Mouse (Mus musculus) liver, embryonic 13.5 days (tissue): ENCODE measurements around the gene Lrrc43. TPM values are rescaled to one million over a fixed set of nuclear protein-coding genes. Genes with fewer than 3 reads are reported as not detected.

Experiments
- ATAC-seq: fragments of 200-750 bp; cut with Nextera tagmentation; 2 replicates; pipeline ENCODE4 v1.8.0; 2017; ENCODE audit warnings: low read depth, mild to moderate bottlenecking, moderate number of reproducible peaks, moderate library complexity
- DNase-seq: peaks from one replicate; pipeline ENCODE4 v3.0.0; 2022
- H3K27ac ChIP-seq: fragments of 300-500 bp; sonication (generic); 2 replicates; pipeline ENCODE4 v1.5.1; 2015; ENCODE audit warnings: moderate library complexity, mild to moderate bottlenecking, inconsistent platforms
- H3K27me3 ChIP-seq: fragments of 300-500 bp; sonication (generic); 2 replicates; pipeline ENCODE4 v1.6.1; 2015; ENCODE audit warnings: mild to moderate bottlenecking, inconsistent platforms
- H3K36me3 ChIP-seq: fragments of 300-500 bp; sonication (generic); 2 replicates; pipeline ENCODE4 v1.6.1; 2015; ENCODE audit warnings: mild to moderate bottlenecking, inconsistent platforms
- H3K4me1 ChIP-seq: fragments of 300-500 bp; sonication (generic); replicated peaks from 2 replicates; pipeline ENCODE4 v1.6.1; 2015; ENCODE audit warnings: inconsistent platforms
- H3K4me2 ChIP-seq: fragments of 300-500 bp; sonication (generic); 2 replicates; pipeline ENCODE4 v1.6.1; 2015; ENCODE audit warnings: inconsistent platforms, mild to moderate bottlenecking, moderate library complexity
- H3K4me3 ChIP-seq: fragments of 300-500 bp; sonication (generic); replicated peaks from 2 replicates; pipeline ENCODE4 v1.5.1; 2015; ENCODE audit warnings: mild to moderate bottlenecking, inconsistent platforms
- H3K9ac ChIP-seq: fragments of 300-500 bp; sonication (generic); 2 replicates; pipeline ENCODE4 v1.6.1; 2015; ENCODE audit warnings: mild to moderate bottlenecking, inconsistent platforms
- H3K9me3 ChIP-seq: fragments of 300-500 bp; sonication (generic); replicated peaks from 2 replicates; pipeline ENCODE4 v1.6.1; 2016; ENCODE audit warnings: inconsistent platforms
- WGBS: fragments of 180-500 bp; shearing (Covaris S2); methylation state at CpG from one replicate; pipeline ENCODE4 v1.1.7; 2015; ENCODE audit not compliant: insufficient replicate concordance; 5-methylcytosine and 5-hydroxymethylcytosine counted together
- polyA plus RNA-seq: library from polyadenylated mRNA; unstranded; fragments of >200 nt; fragmentation: Nextera tagmentation; extraction: Ambion mirVana; gene quantifications from 2 replicates; pipeline ENCODE4 v1.2.1, GENCODE M21; 2015

The Lrrc43 gene
- polyA plus RNA-seq = not detected in 2 replicates

DNA sequence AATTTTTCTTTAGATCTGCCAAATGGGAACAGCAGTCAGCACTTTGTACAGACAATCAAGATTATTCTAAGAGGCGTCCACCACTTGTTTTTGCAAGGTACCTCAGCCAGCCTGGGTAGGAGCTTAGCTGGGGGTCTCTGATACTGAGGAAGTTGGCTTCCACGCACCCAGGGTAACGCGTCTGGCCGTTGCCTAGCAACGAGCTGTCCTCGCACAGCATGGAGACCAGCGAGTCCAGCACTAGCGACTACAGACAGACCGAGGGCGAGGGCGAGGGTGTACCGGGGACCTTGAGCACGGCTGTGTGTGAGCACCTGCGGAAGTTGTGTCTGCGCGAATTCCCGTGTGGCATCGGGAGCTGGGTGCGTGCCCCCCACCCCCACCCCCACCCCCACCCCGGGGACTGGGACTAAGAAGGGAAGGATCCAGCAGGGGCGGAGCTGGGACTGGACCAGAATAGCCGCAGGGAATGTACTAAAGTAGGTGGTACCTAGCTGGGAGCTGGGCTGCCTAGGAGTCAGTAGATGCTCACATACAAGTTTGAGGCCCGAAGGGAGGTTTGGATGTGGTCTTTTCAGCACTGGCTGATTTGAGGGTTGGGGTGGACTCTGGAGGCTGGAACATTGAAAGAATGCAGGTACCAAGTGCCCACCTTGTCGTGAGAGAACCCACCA is at the start of gene Lrrc43, which contains the start of gene Il31:
Gene Lrrc43 (plus strand): TSS at position 194 of the 674 bp plus-strand sequence.
Gene Il31 (minus strand): TSS at position 378 of the 674 bp plus-strand sequence.
- DNase-seq (no peak), ATAC-seq (no peak)
- Histone ChIP-seq H3K27me3 (peaks cover 30% of the 10 kb centered on the region), H3K9ac (no peak within 1 kb of the TSS), H3K36me3 (no peaks in the 10 kb centered on the region), H3K4me1 (no peaks in the 10 kb centered on the region), H3K4me3 (no peak within 1 kb of the TSS), H3K27ac (no peak within 1 kb of the TSS), H3K9me3 (no peaks in the 10 kb centered on the region), H3K4me2 (no peak within 1 kb of the TSS)
- WGBS = 7% methylated on average over 25 of the region's 25 CpGs

DNA sequence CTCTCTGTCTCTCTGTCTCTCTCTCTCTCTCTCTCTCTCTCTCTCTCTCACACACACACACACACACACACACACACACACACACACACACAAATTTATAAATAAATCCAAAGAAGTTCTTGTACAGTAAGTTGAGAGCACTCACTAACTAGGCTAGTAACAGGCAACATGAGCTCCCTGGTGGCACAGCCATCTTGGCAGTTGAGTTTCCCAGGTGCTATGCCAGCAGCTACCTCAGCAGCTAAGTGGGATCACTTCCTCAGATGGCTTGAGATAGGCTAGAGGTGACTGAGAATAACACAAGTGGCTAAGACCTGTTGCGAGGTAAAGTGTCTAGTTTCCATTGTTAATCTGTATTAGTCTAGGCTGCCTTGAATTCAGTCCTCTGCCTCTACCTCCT is 49.8 kb upstream of the Lrrc43 start:
- no peak overlapping the region for H3K4me3 ChIP-seq
- 77% methylated on average over 1 of the region's 1 CpGs for WGBS
- H3K36me3 ChIP-seq = peaks cover 13% of the 10 kb centered on the region
- no peak overlapping the region for H3K9ac ChIP-seq
- no peak overlapping the region for H3K27ac ChIP-seq
- ATAC-seq (no peak), DNase-seq (no peak)
- H3K4me2 ChIP-seq = no peak overlapping the region
- no peaks in the 10 kb centered on the region for H3K9me3 ChIP-seq
- peaks cover 8% of the 10 kb centered on the region for H3K4me1 ChIP-seq
- H3K27me3 ChIP-seq = no peaks in the 10 kb centered on the region

DNA sequence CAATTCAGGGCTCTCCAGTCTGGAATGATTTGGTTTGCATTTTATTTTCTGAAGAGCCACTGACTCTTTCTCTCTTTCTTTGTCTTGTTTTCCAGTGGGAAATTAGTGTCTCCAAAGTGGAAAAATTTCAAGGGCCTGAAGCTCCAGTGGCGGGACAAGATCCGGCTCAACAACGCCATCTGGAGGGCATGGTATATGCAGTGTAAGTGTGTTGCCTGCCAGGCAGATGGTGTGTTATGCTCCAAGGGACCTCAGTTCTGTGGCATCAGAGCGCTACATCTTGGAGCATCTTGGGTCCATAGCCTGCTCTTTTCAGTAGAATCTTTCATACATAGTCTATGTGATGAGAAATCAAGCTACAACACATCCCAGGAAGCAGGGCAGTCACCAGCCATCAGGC is 49.2 kb upstream of the Lrrc43 start:
- no peaks in the 10 kb centered on the region for H3K9me3 ChIP-seq
- H3K27ac ChIP-seq = no peak overlapping the region
- no peak overlapping the region for H3K9ac ChIP-seq
- peaks cover 8% of the 10 kb centered on the region for H3K4me1 ChIP-seq
- ATAC-seq (no peak), DNase-seq (no peak)
- H3K27me3 ChIP-seq = no peaks in the 10 kb centered on the region
- 79% methylated on average over 4 of the region's 4 CpGs for WGBS
- peaks cover 13% of the 10 kb centered on the region for H3K36me3 ChIP-seq
- no peak overlapping the region for H3K4me3 ChIP-seq
- H3K4me2 ChIP-seq = no peak overlapping the region

DNA sequence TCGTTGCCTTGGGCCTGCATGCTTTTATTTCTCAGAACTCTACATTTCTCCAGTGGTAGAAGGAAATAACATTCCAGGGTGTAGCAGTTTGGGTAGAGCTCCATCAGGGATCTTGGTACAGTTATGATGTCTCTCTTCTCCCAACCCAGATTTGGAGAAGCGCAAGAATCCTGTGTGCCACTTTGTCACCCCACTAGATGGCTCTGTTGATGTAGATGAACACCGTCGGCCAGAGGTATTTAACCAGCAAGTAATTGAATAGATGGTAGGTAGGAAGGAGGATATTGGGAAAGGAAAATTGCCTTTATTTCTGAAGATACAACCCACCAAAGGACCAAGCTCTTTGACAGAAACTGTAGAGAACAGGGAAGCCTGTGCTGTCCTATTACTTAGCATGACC is 48.4 kb upstream of the Lrrc43 start:
- H3K4me3 ChIP-seq = no peak overlapping the region
- 74% methylated on average over 4 of the region's 4 CpGs for WGBS
- peaks cover 8% of the 10 kb centered on the region for H3K4me1 ChIP-seq
- H3K27ac ChIP-seq = no peak overlapping the region
- H3K4me2 ChIP-seq = no peak overlapping the region
- no peak overlapping the region for H3K9ac ChIP-seq
- H3K27me3 ChIP-seq = no peaks in the 10 kb centered on the region
- peaks cover 15% of the 10 kb centered on the region for H3K36me3 ChIP-seq
- no peak for ATAC-seq
- no peak for DNase-seq
- no peaks in the 10 kb centered on the region for H3K9me3 ChIP-seq

DNA sequence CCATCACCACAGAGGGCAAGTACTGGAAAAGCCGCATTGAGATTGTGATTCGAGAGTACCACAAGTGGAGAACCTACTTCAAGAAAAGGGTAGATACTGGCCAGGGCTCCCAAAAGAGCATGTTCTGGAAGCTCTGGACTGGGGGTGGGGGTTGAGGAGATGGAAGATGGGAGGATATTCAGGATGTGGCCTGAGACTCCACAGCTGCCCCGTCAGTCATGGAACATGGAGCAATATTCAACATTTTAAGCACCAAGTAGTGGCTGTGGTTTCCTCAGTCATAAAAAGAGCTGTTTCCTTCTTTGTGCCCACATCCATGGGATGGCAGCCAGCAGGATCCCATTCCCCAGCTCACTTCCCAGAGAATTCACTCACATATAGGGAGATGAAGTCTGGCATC is 46.8 kb upstream of the Lrrc43 start:
- Histone ChIP-seq H3K36me3 (peaks cover 21% of the 10 kb centered on the region), H3K9ac (no peak overlapping the region), H3K4me3 (no peak overlapping the region), H3K4me2 (no peak overlapping the region), H3K4me1 (no peaks in the 10 kb centered on the region), H3K9me3 (no peaks in the 10 kb centered on the region), H3K27me3 (no peaks in the 10 kb centered on the region), H3K27ac (no peak overlapping the region)
- ATAC-seq = no peak
- WGBS = 77% methylated on average over 3 of the region's 3 CpGs
- no peak for DNase-seq

DNA sequence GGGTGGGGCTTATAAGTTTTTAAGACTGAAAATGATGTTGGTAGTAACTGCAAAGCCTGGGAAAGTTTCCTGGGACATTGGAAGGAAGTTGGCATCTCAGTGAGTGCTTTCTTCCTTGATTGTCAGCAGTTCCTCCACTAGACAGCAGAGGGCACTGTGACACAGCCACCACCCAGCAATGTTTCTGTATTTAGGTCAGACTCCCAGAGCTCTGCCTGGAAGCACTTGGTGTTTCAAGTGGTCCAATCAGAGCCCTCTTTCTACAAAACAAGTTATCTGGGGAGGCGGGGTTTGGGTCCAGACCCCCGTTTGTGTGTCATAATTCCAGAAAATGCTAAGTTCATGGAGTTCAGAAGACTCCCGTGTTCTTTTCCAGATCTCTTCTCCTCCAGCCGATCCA is 45.0 kb upstream of the Lrrc43 start:
- H3K27ac ChIP-seq = no peak overlapping the region
- DNase-seq (peak; percentile 35), ATAC-seq (no peak)
- H3K36me3 ChIP-seq = peaks cover 29% of the 10 kb centered on the region
- no peak overlapping the region for H3K4me3 ChIP-seq
- 48% methylated on average over 4 of the region's 4 CpGs for WGBS
- no peak overlapping the region for H3K4me2 ChIP-seq
- H3K9me3 ChIP-seq = no peaks in the 10 kb centered on the region
- no peak overlapping the region for H3K9ac ChIP-seq
- H3K4me1 ChIP-seq = no peaks in the 10 kb centered on the region
- no peaks in the 10 kb centered on the region for H3K27me3 ChIP-seq

DNA sequence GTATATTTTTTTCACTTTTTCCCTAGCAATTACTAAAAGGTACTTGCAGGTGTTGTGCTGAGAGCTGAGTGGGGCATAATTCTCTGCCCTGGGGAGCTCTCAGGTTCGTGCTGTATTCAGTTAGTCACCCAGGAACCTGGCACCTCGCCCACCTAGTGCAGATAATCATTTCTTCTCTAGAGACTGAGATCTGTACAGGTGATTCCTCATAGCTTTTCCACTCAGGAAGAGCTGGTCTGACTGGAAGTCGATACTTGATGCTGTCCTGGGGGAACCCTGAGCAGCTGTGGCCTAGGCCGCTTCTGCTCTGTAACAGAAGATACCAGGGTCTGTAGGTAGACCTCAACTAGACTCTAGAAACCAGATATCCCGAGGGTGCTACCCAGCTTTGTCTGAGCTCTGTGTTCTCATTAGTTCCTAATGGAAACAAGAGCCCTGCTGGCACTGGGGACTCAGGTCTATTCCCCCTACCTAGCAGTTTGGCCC is 44.2 kb upstream of the Lrrc43 start:
- H3K4me1 ChIP-seq = no peaks in the 10 kb centered on the region
- no peak overlapping the region for H3K4me3 ChIP-seq
- H3K27ac ChIP-seq = no peak overlapping the region
- H3K9ac ChIP-seq = no peak overlapping the region
- ATAC-seq (no peak), DNase-seq (no peak)
- H3K9me3 ChIP-seq = no peaks in the 10 kb centered on the region
- H3K4me2 ChIP-seq = no peak overlapping the region
- no peaks in the 10 kb centered on the region for H3K27me3 ChIP-seq
- WGBS = 77% methylated on average over 5 of the region's 5 CpGs
- peaks cover 35% of the 10 kb centered on the region for H3K36me3 ChIP-seq

DNA sequence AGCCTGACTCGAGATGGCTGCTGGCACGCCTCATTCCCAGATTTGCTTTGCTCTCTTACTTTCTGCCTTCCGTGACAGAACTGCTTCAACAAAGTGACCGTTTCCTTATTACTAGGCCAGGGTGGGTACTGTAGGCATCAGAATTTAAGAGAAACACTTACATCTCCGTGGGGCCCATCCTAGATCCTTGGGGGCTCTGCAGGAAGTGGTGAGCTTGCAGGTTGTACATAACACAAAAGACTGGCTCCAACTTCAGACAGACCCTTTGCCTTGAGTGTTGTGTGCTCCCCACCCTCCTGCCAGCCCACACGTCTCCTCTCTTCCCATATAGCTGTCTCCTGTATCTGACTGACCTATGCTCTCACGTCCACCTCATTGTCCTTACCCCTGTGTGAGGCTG is 37.2 kb upstream of the Lrrc43 start:
- ATAC-seq = no peak
- DNase-seq = no peak
- H3K9me3 ChIP-seq = no peaks in the 10 kb centered on the region
- H3K27me3 ChIP-seq = no peaks in the 10 kb centered on the region
- H3K36me3 ChIP-seq = peaks cover 56% of the 10 kb centered on the region
- no peak overlapping the region for H3K9ac ChIP-seq
- no peak overlapping the region for H3K4me3 ChIP-seq
- H3K4me2 ChIP-seq = no peak overlapping the region
- no peak overlapping the region for H3K27ac ChIP-seq
- 79% methylated on average over 7 of the region's 7 CpGs for WGBS
- no peaks in the 10 kb centered on the region for H3K4me1 ChIP-seq

DNA sequence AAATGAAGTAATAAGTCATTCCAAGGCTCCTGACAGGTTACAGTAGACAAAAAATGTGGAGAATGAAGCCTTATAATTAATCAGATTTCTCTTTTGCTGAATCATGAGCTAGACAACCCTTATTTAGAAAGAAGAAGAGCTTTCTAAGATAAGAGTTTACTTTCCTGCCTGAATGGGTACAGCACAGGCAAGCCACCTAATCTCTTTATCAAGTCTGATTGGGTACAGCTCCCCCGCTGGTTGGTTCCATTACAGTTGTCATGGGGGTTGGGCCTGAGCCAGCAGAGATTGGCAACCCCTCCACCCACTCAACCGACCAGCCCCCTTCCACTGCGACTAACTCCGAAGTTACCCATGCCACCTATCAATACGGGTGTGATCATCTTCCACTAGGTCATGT is 27.7 kb upstream of the Lrrc43 start:
- no peak for ATAC-seq
- Histone ChIP-seq H3K36me3 (no peaks in the 10 kb centered on the region), H3K4me2 (no peak overlapping the region), H3K27me3 (no peaks in the 10 kb centered on the region), H3K9me3 (no peaks in the 10 kb centered on the region), H3K4me1 (no peaks in the 10 kb centered on the region; the same call in 1 of the 2 replicates), H3K4me3 (no peak overlapping the region), H3K27ac (no peak overlapping the region), H3K9ac (no peak overlapping the region)
- no peak for DNase-seq
- 29% methylated on average over 5 of the region's 5 CpGs for WGBS

DNA sequence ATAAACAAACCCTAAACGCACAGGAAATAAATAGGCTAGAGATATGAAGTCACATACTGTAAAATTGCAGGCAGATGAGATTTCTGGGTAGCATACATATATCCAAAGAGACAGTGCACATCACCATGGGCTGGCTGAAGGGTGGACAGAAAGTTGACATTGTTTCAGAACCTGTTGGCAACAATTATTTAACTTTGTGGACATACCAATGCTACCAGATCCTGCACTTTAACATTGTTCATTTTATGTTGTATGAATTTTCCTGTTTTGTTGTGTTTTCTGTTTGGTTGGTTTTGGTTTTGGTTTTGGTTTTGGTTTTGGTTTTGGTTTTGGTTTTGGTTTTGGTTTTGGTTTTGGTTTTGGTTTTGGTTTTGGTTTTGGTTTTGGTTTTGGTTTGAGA is 24.5 kb upstream of the Lrrc43 start:
- no peak overlapping the region for H3K9ac ChIP-seq
- WGBS = 54% methylated on average over 1 of the region's 1 CpGs
- no peak overlapping the region for H3K4me3 ChIP-seq
- no peak overlapping the region for H3K27ac ChIP-seq
- no peaks in the 10 kb centered on the region; the same call in 1 of the 2 replicates for H3K4me1 ChIP-seq
- no peak overlapping the region for H3K4me2 ChIP-seq
- H3K36me3 ChIP-seq = no peaks in the 10 kb centered on the region
- no peaks in the 10 kb centered on the region for H3K27me3 ChIP-seq
- no peak for ATAC-seq
- DNase-seq = no peak
- H3K9me3 ChIP-seq = no peaks in the 10 kb centered on the region

DNA sequence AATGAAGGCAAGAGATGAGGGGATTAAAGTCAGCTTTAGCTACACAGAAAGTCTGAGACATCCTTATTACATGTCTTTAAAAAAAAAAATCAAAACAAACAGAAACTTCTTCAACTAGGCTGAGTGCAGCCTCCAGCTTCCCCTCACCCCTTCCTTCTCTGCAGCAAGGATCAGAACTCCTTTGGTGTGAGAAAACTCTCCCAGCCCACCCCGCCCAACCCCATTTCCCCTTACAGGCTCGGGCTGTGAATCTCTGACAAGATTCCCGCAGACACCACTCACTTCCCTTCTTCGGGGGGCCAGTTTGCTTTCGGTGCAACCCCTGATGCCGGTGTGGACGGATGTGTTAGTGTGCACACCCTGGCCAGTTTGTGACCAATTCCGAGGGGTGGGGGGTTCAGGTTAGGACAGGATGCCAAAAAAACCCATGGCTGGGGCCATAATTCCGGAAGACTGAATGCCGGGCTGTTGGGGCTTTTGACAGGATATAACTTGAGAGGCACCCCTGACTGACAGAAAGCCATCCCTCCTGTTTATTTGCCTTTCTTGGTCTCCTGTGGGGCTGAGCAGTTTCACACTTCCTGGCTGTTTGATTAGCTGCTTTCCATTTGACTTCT is 18.2 kb upstream of the Lrrc43 start:
- no peak for DNase-seq
- H3K27me3 ChIP-seq = no peaks in the 10 kb centered on the region
- no peaks in the 10 kb centered on the region for H3K9me3 ChIP-seq
- no peak overlapping the region for H3K27ac ChIP-seq
- no peak overlapping the region for H3K9ac ChIP-seq
- no peaks in the 10 kb centered on the region for H3K36me3 ChIP-seq
- no peak for ATAC-seq
- 3% methylated on average over 10 of the region's 10 CpGs for WGBS
- no peaks in the 10 kb centered on the region; the same call in 1 of the 2 replicates for H3K4me1 ChIP-seq
- H3K4me3 ChIP-seq = no peak overlapping the region
- H3K4me2 ChIP-seq = peak overlapping the region; percentile 43

DNA sequence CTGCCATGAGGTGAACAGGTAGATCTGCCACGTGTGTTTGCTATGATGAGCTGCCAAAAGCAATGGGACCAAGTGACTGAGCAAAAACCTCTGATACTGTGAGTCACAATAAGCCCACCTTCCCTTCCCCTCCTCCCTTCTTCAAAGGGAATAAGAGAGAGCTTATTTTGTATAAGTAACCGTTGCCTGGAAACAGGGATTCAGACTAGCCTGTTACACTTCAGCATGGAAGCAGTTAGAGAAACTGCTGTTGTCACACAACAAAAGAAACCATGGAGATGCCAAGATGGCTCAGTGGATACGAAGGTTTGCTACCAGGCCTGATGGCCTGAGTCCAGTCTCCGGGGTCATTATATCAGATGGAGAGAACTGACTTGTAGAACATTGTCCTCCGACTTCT is 15.3 kb upstream of the Lrrc43 start:
- H3K36me3 ChIP-seq = no peaks in the 10 kb centered on the region
- ATAC-seq = no peak
- H3K27ac ChIP-seq = no peak overlapping the region
- no peak overlapping the region for H3K9ac ChIP-seq
- no peaks in the 10 kb centered on the region for H3K27me3 ChIP-seq
- H3K4me3 ChIP-seq = no peak overlapping the region
- no peak for DNase-seq
- WGBS = 63% methylated on average over 5 of the region's 5 CpGs
- no peaks in the 10 kb centered on the region; the same call in 1 of the 2 replicates for H3K4me1 ChIP-seq
- H3K9me3 ChIP-seq = no peaks in the 10 kb centered on the region
- no peak overlapping the region for H3K4me2 ChIP-seq
